Mouse (Mus musculus) bone marrow, adult 2 months (tissue): ENCODE results near the gene Cnpy3. TPM values are rescaled to one million over a fixed set of nuclear protein-coding genes. Genes with fewer than 3 reads are reported as not detected.
"Not testable (repeated sequence)": the region's sequence is repeated elsewhere in the genome, so short reads cannot be mapped to it uniquely, and the experiment has no call there.

Experiments
- H3K27ac ChIP-seq: fragments of 200-500 bp; 2 replicates; pipeline ENCODE4 v1.5.1; 2012; ENCODE audit warnings: low read depth, mild to moderate bottlenecking, control low read depth, inconsistent platforms, low read length; ENCODE audit not compliant: control insufficient read depth, poor library complexity, insufficient read depth
- H3K4me1 ChIP-seq: fragments of 200-500 bp; 2 replicates; pipeline ENCODE4 v1.6.1; 2011; ENCODE audit warnings: low read length; ENCODE audit not compliant: control insufficient read depth, insufficient read depth
- H3K4me3 ChIP-seq: fragments of 200-500 bp; replicated peaks from 2 replicates; pipeline ENCODE3; 2011; ENCODE audit warnings: mild to moderate bottlenecking, low read depth, low read length, control low read depth; ENCODE audit not compliant: control insufficient read depth
- CTCF ChIP-seq: fragments of 200-500 bp; IDR thresholded peaks from 2 replicates; pipeline ENCODE4 v1.5.1; 2011; ENCODE audit warnings: low read length, control low read depth; ENCODE audit not compliant: control insufficient read depth, insufficient read depth
- POLR2A ChIP-seq: fragments of 200-500 bp; IDR thresholded peaks from 2 replicates; pipeline ENCODE4 v1.6.1; 2011; ENCODE audit warnings: low read depth, mild to moderate bottlenecking, control low read depth, low read length, borderline replicate concordance; ENCODE audit not compliant: control insufficient read depth
- WGBS: fragments of 180-500 bp; shearing (Covaris S2); methylation state at CpG from one replicate; pipeline ENCODE4 v1.1.7; 2018; 5-methylcytosine and 5-hydroxymethylcytosine counted together
- polyA plus RNA-seq: library from polyadenylated mRNA; stranded (reverse); fragments of >200 nt; gene quantifications from 2 replicates; pipeline ENCODE4 v1.2.4, GENCODE M21; 2011; ENCODE audit warnings: low replicate concordance; ENCODE audit not compliant: missing spikeins, insufficient read depth, insufficient read length

The Cnpy3 gene
- polyA plus RNA-seq: 25.4 and 46.3 TPM in 2 replicates

GRCm38 (mm10) chr17:46751794-46752556 lies at the start of gene Cnpy3:
Gene Cnpy3, minus strand, starts transcription at chr17:46752214.
- Histone ChIP-seq H3K4me1 (no peaks in the 10 kb centered on the region; the same call in 1 of the 2 replicates), H3K27ac (peak within 1 kb of the TSS; percentile 89), H3K4me3 (peak within 1 kb of the TSS; percentile 91)
- TF ChIP-seq POLR2A (peak; percentile 80; the same call in 1 of the 2 replicates), CTCF (0 out of 2 replicates have a peak, but pooled peaks have one; percentile 2)
- under 1% methylated on average over 58 of the region's 58 CpGs for WGBS

GRCm38 (mm10) chr17:46801761-46802160 lies 49.7 kb upstream of the Cnpy3 start:
- TF ChIP-seq POLR2A (no peak), CTCF (no peak)
- H3K4me1 ChIP-seq: peaks cover 1% of the 10 kb centered on the region; the same call in 1 of the 2 replicates
- H3K27ac ChIP-seq: no peak overlapping the region
- H3K4me3 ChIP-seq: no peak overlapping the region
- WGBS: 76% methylated on average over 6 of the region's 6 CpGs

DNA sequence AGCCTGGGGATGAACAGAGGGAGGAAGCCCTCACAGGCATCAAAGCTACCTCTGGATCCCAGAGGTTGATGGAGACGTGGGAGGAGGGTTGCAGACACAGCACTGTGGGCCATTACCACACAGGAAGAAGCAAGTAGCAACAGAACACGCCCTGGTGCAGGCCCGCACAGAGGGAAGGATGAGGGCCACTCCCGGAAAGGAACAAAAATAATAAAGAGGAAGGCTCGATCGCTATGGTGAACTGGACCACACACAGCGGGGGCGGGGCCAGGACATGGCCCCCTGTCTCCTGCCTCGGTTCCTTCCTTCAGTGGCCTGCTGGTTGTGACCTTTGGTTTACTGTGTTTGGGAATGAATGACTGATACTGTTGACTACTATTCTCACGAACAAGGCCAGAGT lies 47.7 kb upstream of the Cnpy3 start:
- peaks cover 3% of the 10 kb centered on the region for H3K4me1 ChIP-seq
- 38% methylated on average over 10 of the region's 10 CpGs for WGBS
- H3K4me3 ChIP-seq: no peak overlapping the region
- TF ChIP-seq POLR2A (no peak), CTCF (no peak)
- H3K27ac ChIP-seq: peak overlapping the region; percentile 16; the same call in 1 of the 2 replicates

DNA sequence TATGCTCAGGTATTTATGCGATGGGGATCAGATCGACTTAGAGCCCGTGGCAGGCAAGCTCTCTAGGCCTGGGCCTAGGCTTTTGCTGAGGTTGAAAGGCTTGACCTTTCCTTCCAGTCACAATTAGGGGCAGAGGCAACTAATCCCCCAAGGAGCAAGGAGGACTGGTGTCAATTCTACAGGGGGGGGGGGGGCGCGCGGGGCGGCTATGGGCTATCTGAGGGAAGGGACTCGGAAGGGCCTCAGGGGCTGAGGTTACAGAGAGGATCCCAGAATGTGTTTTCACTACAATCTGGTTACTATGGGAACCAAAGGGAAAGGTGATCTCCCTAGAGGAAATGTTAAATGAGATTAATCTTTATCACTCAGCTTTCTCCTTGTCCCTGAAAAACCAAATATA lies 45.4 kb upstream of the Cnpy3 start:
- WGBS: 93% methylated on average over 8 of the region's 8 CpGs
- Histone ChIP-seq H3K4me1 (peaks cover 3% of the 10 kb centered on the region), H3K27ac (no peak overlapping the region), H3K4me3 (no peak overlapping the region)
- no peak for TF ChIP-seq CTCF
- TF ChIP-seq POLR2A: no peak

DNA sequence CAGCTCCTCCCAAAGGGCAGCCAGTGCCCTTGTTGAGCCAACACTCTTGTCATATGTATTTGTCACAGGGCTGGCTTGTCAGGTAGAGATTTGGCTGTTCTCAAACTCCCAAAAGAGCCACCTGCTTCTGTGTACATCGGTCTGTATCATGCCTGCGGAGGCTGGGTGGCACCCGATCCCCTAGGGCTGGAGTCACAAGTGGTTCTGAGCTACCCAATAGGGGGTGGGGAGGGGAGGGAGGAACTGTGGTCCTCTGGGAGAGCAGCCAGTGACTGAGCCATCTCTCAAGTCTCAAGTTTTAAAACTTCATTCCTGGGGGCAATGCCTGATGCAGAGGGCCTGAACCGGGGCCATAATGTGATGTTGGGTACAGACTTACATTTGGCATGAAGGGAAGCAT lies 44.7 kb upstream of the Cnpy3 start:
- TF ChIP-seq POLR2A (no peak), CTCF (no peak)
- no peak overlapping the region for H3K27ac ChIP-seq
- 89% methylated on average over 4 of the region's 4 CpGs for WGBS

GRCm38 (mm10) chr17:46792963-46793362 lies 40.9 kb upstream of the Cnpy3 start:
- 62% methylated on average over 2 of the region's 2 CpGs for WGBS
- H3K4me3 ChIP-seq: no peak overlapping the region
- peaks cover 1% of the 10 kb centered on the region for H3K4me1 ChIP-seq
- no peak overlapping the region for H3K27ac ChIP-seq
- no peak for TF ChIP-seq CTCF

More for the DNA sequence above, 44.7 kb upstream of the Cnpy3 start:
- Histone ChIP-seq H3K4me3 (no peak overlapping the region), H3K4me1 (peaks cover 3% of the 10 kb centered on the region)

- not testable (repeated sequence) for H3K4me1 ChIP-seq, H3K4me3 ChIP-seq, H3K27ac ChIP-seq
- WGBS: 78% methylated on average over 2 of the region's 2 CpGs
Measured at GRCm38 (mm10) chr17:46787974-46788373, 36.0 kb upstream of the Cnpy3 start.

GRCm38 (mm10) chr17:46786952-46787351 lies 34.9 kb upstream of the Cnpy3 start:
- no peak overlapping the region for H3K4me3 ChIP-seq
- no peak for TF ChIP-seq CTCF
- no peak for TF ChIP-seq POLR2A
- no peak overlapping the region for H3K27ac ChIP-seq
- 66% methylated on average over 5 of the region's 5 CpGs for WGBS
- H3K4me1 ChIP-seq: no peaks in the 10 kb centered on the region

DNA sequence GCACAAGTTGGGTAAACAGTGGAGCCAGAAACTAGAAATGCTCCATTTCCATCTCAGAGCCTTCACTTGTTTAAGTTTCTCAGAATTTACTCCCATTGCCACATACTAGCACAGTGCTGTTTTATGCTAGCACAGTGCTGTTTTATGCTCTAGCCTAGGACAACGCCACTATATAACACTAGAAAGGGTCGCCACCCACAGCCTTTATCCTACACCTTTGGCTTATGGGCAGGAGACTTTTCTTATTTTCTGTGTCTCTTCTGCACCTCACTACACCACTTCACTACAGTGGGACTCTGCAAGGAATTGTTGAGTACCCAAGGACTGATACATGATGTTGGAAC lies 31.2 kb upstream of the Cnpy3 start:
- H3K4me1 ChIP-seq: no peaks in the 10 kb centered on the region
- TF ChIP-seq CTCF: no peak
- TF ChIP-seq POLR2A: no peak
- H3K27ac ChIP-seq: peak overlapping the region; percentile 36; the same call in 1 of the 2 replicates
- WGBS: 79% methylated on average over 2 of the region's 2 CpGs
- no peak overlapping the region for H3K4me3 ChIP-seq
